Mouse (Mus musculus): Measurements from ENCODE around the gene Lin52. TPM values are rescaled to one million over a fixed set of nuclear protein-coding genes. Genes with fewer than 3 reads are reported as not detected.
A peak's percentile ranks its signal among the peaks of the same experiment; 100 is the strongest.

Lin52 gene
- polyA plus RNA-seq, 1 experiment from 2014 or later = 18.1 TPM

GRCm38 (mm10) chr12:84456911-84457310, 5.7 kb downstream of the Lin52 start:
- WGBS = 87% methylated on average over 3 of the region's 3 CpGs
- Histone ChIP-seq H3K36me3 (ENCODE audit: control insufficient read depth, insufficient read depth) (peaks cover 27% of the 10 kb centered on the region), H3K4me2 (ENCODE audit: low read depth, low read length) (no peak overlapping the region)

GRCm38 (mm10) chr12:84459845-84460244, 8.6 kb downstream of the Lin52 start:
- 60% methylated on average over 1 of the region's 1 CpGs for WGBS
- H3K9me3 ChIP-seq (replicated peaks; ENCODE audit: control insufficient read depth, low read length) = no peaks in the 10 kb centered on the region
- H3K9ac ChIP-seq (ENCODE audit: low read length) = no peak overlapping the region
- no peaks in the 10 kb centered on the region for H3K4me1 ChIP-seq (ENCODE audit: control insufficient read depth, insufficient read depth, low read length)
- no peak for ATAC-seq (replicated peaks; ENCODE audit: extremely low read depth, insufficient read depth, low FRiP score)
- no peak overlapping the region for H3K27ac ChIP-seq (ENCODE audit: low read length)
- H3K4me2 ChIP-seq (ENCODE audit: low read depth, low read length) = no peak overlapping the region
- no peak overlapping the region for H3K4me3 ChIP-seq (ENCODE audit: low read length)
- peaks cover 38% of the 10 kb centered on the region for H3K36me3 ChIP-seq (ENCODE audit: control insufficient read depth, insufficient read depth)
- no peaks in the 10 kb centered on the region for H3K27me3 ChIP-seq (ENCODE audit: control insufficient read depth, insufficient read depth, low read length)

More at GRCm38 (mm10) chr12:84456911-84457310, 5.7 kb downstream of the Lin52 start:
- no peaks in the 10 kb centered on the region for H3K27me3 ChIP-seq (ENCODE audit: control insufficient read depth, insufficient read depth, low read length)
- peaks cover 7% of the 10 kb centered on the region for H3K4me1 ChIP-seq (ENCODE audit: control insufficient read depth, insufficient read depth, low read length)
- no peak overlapping the region for H3K27ac ChIP-seq (ENCODE audit: low read length)
- H3K4me3 ChIP-seq (ENCODE audit: low read length) = no peak overlapping the region
- H3K9ac ChIP-seq (ENCODE audit: low read length) = no peak overlapping the region
- ATAC-seq (replicated peaks; ENCODE audit: extremely low read depth, insufficient read depth, low FRiP score) = no peak
- no peaks in the 10 kb centered on the region for H3K9me3 ChIP-seq (replicated peaks; ENCODE audit: control insufficient read depth, low read length)

GRCm38 (mm10) chr12:84461416-84461815, 10.2 kb downstream of the Lin52 start:
- Histone ChIP-seq H3K9me3 (replicated peaks; ENCODE audit: control insufficient read depth, low read length) (no peaks in the 10 kb centered on the region), H3K27me3 (ENCODE audit: control insufficient read depth, insufficient read depth, low read length) (no peaks in the 10 kb centered on the region), H3K27ac (ENCODE audit: low read length) (no peak overlapping the region), H3K9ac (ENCODE audit: low read length) (no peak overlapping the region), H3K4me2 (ENCODE audit: low read depth, low read length) (no peak overlapping the region), H3K36me3 (ENCODE audit: control insufficient read depth, insufficient read depth) (peaks cover 38% of the 10 kb centered on the region), H3K4me3 (ENCODE audit: low read length) (no peak overlapping the region), H3K4me1 (ENCODE audit: control insufficient read depth, insufficient read depth, low read length) (no peaks in the 10 kb centered on the region)
- ATAC-seq (replicated peaks; ENCODE audit: extremely low read depth, insufficient read depth, low FRiP score) = no peak
- WGBS = 92% methylated on average over 5 of the region's 5 CpGs

- Histone ChIP-seq H3K9ac (ENCODE audit: low read length) (no peak overlapping the region), H3K4me3 (ENCODE audit: low read length) (no peak overlapping the region), H3K27me3 (ENCODE audit: control insufficient read depth, insufficient read depth, low read length) (no peaks in the 10 kb centered on the region), H3K9me3 (replicated peaks; ENCODE audit: control insufficient read depth, low read length) (no peaks in the 10 kb centered on the region), H3K4me2 (ENCODE audit: low read depth, low read length) (no peak overlapping the region), H3K36me3 (ENCODE audit: control insufficient read depth, insufficient read depth) (peaks cover 31% of the 10 kb centered on the region), H3K4me1 (ENCODE audit: control insufficient read depth, insufficient read depth, low read length) (no peaks in the 10 kb centered on the region), H3K27ac (ENCODE audit: low read length) (no peak overlapping the region)
- ATAC-seq (replicated peaks; ENCODE audit: extremely low read depth, insufficient read depth, low FRiP score) = no peak
- 74% methylated on average over 3 of the region's 3 CpGs for WGBS
These were observed 11.6 kb downstream of the Lin52 start for GRCm38 (mm10) chr12:84462856-84463255.

GRCm38 (mm10) chr12:84468701-84469100, 17.5 kb downstream of the Lin52 start:
- 7% methylated on average over 1 of the region's 1 CpGs for WGBS
- Histone ChIP-seq H3K4me3 (ENCODE audit: low read length) (no peak overlapping the region), H3K4me2 (ENCODE audit: low read depth, low read length) (no peak overlapping the region), H3K36me3 (ENCODE audit: control insufficient read depth, insufficient read depth) (no peaks in the 10 kb centered on the region), H3K27me3 (ENCODE audit: control insufficient read depth, insufficient read depth, low read length) (no peaks in the 10 kb centered on the region), H3K9me3 (replicated peaks; ENCODE audit: control insufficient read depth, low read length) (no peaks in the 10 kb centered on the region), H3K27ac (ENCODE audit: low read length) (no peak overlapping the region), H3K4me1 (ENCODE audit: control insufficient read depth, insufficient read depth, low read length) (no peaks in the 10 kb centered on the region), H3K9ac (ENCODE audit: low read length) (no peak overlapping the region)
- ATAC-seq (replicated peaks; ENCODE audit: extremely low read depth, insufficient read depth, low FRiP score) = no peak

- no peak for ATAC-seq (replicated peaks; ENCODE audit: extremely low read depth, insufficient read depth, low FRiP score)
- WGBS = 81% methylated on average over 7 of the region's 7 CpGs
These were observed 27.7 kb downstream of the Lin52 start for GRCm38 (mm10) chr12:84478937-84479336.

GRCm38 (mm10) chr12:84481251-84481650, 30.0 kb downstream of the Lin52 start:
- ATAC-seq (replicated peaks; ENCODE audit: extremely low read depth, insufficient read depth, low FRiP score) = no peak
- Histone ChIP-seq H3K4me2 (ENCODE audit: low read depth, low read length) (no peak overlapping the region), H3K9ac (ENCODE audit: low read length) (no peak overlapping the region), H3K9me3 (replicated peaks; ENCODE audit: control insufficient read depth, low read length) (no peaks in the 10 kb centered on the region), H3K4me3 (ENCODE audit: low read length) (no peak overlapping the region), H3K4me1 (ENCODE audit: control insufficient read depth, insufficient read depth, low read length) (no peaks in the 10 kb centered on the region), H3K27me3 (ENCODE audit: control insufficient read depth, insufficient read depth, low read length) (no peaks in the 10 kb centered on the region), H3K36me3 (ENCODE audit: control insufficient read depth, insufficient read depth) (no peaks in the 10 kb centered on the region; the same call in 1 of the 2 replicates), H3K27ac (ENCODE audit: low read length) (no peak overlapping the region)
- 65% methylated on average over 2 of the region's 2 CpGs for WGBS

More at GRCm38 (mm10) chr12:84478937-84479336, 27.7 kb downstream of the Lin52 start:
- no peak overlapping the region for H3K9ac ChIP-seq (ENCODE audit: low read length)
- no peak overlapping the region for H3K4me3 ChIP-seq (ENCODE audit: low read length)
- H3K4me1 ChIP-seq (ENCODE audit: control insufficient read depth, insufficient read depth, low read length) = no peaks in the 10 kb centered on the region
- no peaks in the 10 kb centered on the region for H3K27me3 ChIP-seq (ENCODE audit: control insufficient read depth, insufficient read depth, low read length)
- H3K9me3 ChIP-seq (replicated peaks; ENCODE audit: control insufficient read depth, low read length) = no peaks in the 10 kb centered on the region
- H3K27ac ChIP-seq (ENCODE audit: low read length) = no peak overlapping the region
- no peaks in the 10 kb centered on the region; the same call in 1 of the 2 replicates for H3K36me3 ChIP-seq (ENCODE audit: control insufficient read depth, insufficient read depth)
- H3K4me2 ChIP-seq (ENCODE audit: low read depth, low read length) = no peak overlapping the region

- no peak for ATAC-seq (replicated peaks; ENCODE audit: extremely low read depth, insufficient read depth, low FRiP score)
- H3K9ac ChIP-seq (ENCODE audit: low read length) = no peak overlapping the region
- H3K4me2 ChIP-seq (ENCODE audit: low read depth, low read length) = no peak overlapping the region
- H3K4me3 ChIP-seq (ENCODE audit: low read length) = no peak overlapping the region
- no peaks in the 10 kb centered on the region for H3K27me3 ChIP-seq (ENCODE audit: control insufficient read depth, insufficient read depth, low read length)
- H3K36me3 ChIP-seq (ENCODE audit: control insufficient read depth, insufficient read depth) = no peaks in the 10 kb centered on the region; the same call in 1 of the 2 replicates
- 91% methylated on average over 14 of the region's 14 CpGs for WGBS
- no peaks in the 10 kb centered on the region for H3K9me3 ChIP-seq (replicated peaks; ENCODE audit: control insufficient read depth, low read length)
- H3K27ac ChIP-seq (ENCODE audit: low read length) = no peak overlapping the region
- H3K4me1 ChIP-seq (ENCODE audit: control insufficient read depth, insufficient read depth, low read length) = peaks cover 6% of the 10 kb centered on the region; the same call in 1 of the 2 replicates
These were observed 31.8 kb downstream of the Lin52 start for GRCm38 (mm10) chr12:84482778-84483585.

GRCm38 (mm10) chr12:84487324-84488056, 36.3 kb downstream of the Lin52 start:
- H3K4me1 ChIP-seq (ENCODE audit: control insufficient read depth, insufficient read depth, low read length) = peaks cover 6% of the 10 kb centered on the region; the same call in 1 of the 2 replicates
- no peak overlapping the region for H3K9ac ChIP-seq (ENCODE audit: low read length)
- no peaks in the 10 kb centered on the region for H3K27me3 ChIP-seq (ENCODE audit: control insufficient read depth, insufficient read depth, low read length)
- 25% methylated on average over 8 of the region's 8 CpGs for WGBS
- no peak overlapping the region for H3K4me2 ChIP-seq (ENCODE audit: low read depth, low read length)
- H3K9me3 ChIP-seq (replicated peaks; ENCODE audit: control insufficient read depth, low read length) = no peaks in the 10 kb centered on the region
- H3K36me3 ChIP-seq (ENCODE audit: control insufficient read depth, insufficient read depth) = no peaks in the 10 kb centered on the region
- H3K4me3 ChIP-seq (ENCODE audit: low read length) = no peak overlapping the region
- no peak overlapping the region for H3K27ac ChIP-seq (ENCODE audit: low read length)
- peak; percentile 45; the same call in 1 of the 2 replicates for ATAC-seq (replicated peaks; ENCODE audit: extremely low read depth, insufficient read depth, low FRiP score)
